Mouse (Mus musculus) midbrain, embryonic 14.5 days (tissue): ENCODE data around the gene Sncb. TPM values are rescaled to one million over a fixed set of nuclear protein-coding genes. Genes with fewer than 3 reads are reported as not detected.

Source experiments
- ATAC-seq: fragments of 200-750 bp; cut with Nextera tagmentation; 2 replicates; pipeline ENCODE4 v1.8.0; 2017; ENCODE audit warnings: moderate number of reproducible peaks, moderate library complexity; ENCODE audit not compliant: low FRiP score, low TSS enrichment
- DNase-seq: peaks from one replicate; pipeline ENCODE4 v3.0.0-alpha.2; 2015
- H3K27ac ChIP-seq: fragments of 300-500 bp; sonication (generic); replicated peaks from 2 replicates; pipeline ENCODE4 v1.5.1; 2014; ENCODE audit warnings: mild to moderate bottlenecking, low read depth, low read length, moderate library complexity
- H3K27me3 ChIP-seq: fragments of 300-500 bp; sonication (generic); 2 replicates; pipeline ENCODE4 v1.6.1; 2014; ENCODE audit warnings: low read length, control low read depth, mixed read lengths; ENCODE audit not compliant: control insufficient read depth, insufficient read depth
- H3K36me3 ChIP-seq: fragments of 300-500 bp; sonication (generic); 2 replicates; pipeline ENCODE4 v1.6.1; 2014; ENCODE audit warnings: low read length, control low read depth; ENCODE audit not compliant: control insufficient read depth, insufficient read depth
- H3K4me1 ChIP-seq: fragments of 300-500 bp; sonication (generic); 2 replicates; pipeline ENCODE4 v1.6.1; 2014; ENCODE audit warnings: mild to moderate bottlenecking, antibody characterized with exemption, low read length, control low read depth; ENCODE audit not compliant: control insufficient read depth, insufficient read depth
- H3K4me2 ChIP-seq: fragments of 300-500 bp; sonication (generic); 2 replicates; pipeline ENCODE4 v1.6.1; 2014; ENCODE audit warnings: mild to moderate bottlenecking, low read length, moderate library complexity
- H3K4me3 ChIP-seq: fragments of 300-500 bp; sonication (generic); replicated peaks from 2 replicates; pipeline ENCODE4 v1.5.1; 2014; ENCODE audit warnings: low read depth, low read length
- H3K9ac ChIP-seq: fragments of 300-500 bp; sonication (generic); replicated peaks from 2 replicates; pipeline ENCODE4 v1.6.1; 2014; ENCODE audit warnings: mild to moderate bottlenecking, low read length, moderate library complexity
- H3K9me3 ChIP-seq: fragments of 300-500 bp; sonication (generic); 2 replicates; pipeline ENCODE4 v1.6.1; 2016; ENCODE audit warnings: low read length, control low read depth, mixed read lengths; ENCODE audit not compliant: control insufficient read depth
- WGBS: fragments of 180-500 bp; shearing (Covaris S2); extraction: QIAGEN DNeasy Blood & Tissue Kit; methylation state at CpG from one replicate; pipeline ENCODE4 v1.1.7; 2014; 5-methylcytosine and 5-hydroxymethylcytosine counted together
- polyA plus RNA-seq: library from polyadenylated mRNA; unstranded; fragments of >200 nt; fragmentation: Nextera tagmentation; extraction: Ambion mirVana; gene quantifications from 2 replicates; pipeline ENCODE4 v1.2.1, GENCODE M21; 2014

The Sncb gene
- polyA plus RNA-seq, 1 experiment from 2014 or later = 37.5 TPM

DNA sequence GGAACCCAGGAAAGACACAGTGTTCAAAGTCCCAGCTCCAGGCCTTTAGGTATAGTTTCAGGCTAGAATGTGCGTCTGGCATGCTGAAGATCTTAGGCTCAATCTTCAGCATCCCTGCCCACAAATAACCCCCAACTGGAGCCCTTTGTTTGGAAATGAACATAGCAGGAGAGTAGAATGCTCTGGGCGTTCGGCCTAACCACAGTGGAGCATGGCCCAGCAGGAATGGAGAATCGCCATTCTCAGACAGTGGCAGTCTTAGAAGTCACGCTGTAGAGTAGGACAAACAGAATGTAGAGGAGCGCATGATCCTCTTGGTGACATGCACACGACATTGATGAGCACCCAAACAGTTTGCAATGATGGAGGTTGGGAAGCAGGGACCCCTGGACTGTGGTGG is 5.5 kb downstream of the Sncb start:
- Histone ChIP-seq H3K27me3 (peaks cover 35% of the 10 kb centered on the region; the same call in 1 of the 2 replicates), H3K4me2 (no peak overlapping the region), H3K9me3 (no peaks in the 10 kb centered on the region), H3K4me1 (peaks cover 30% of the 10 kb centered on the region), H3K36me3 (no peaks in the 10 kb centered on the region), H3K9ac (no peak overlapping the region), H3K4me3 (no peak overlapping the region), H3K27ac (no peak overlapping the region)
- DNase-seq (no peak), ATAC-seq (no peak)
- 70% methylated on average over 7 of the region's 7 CpGs for WGBS

DNA sequence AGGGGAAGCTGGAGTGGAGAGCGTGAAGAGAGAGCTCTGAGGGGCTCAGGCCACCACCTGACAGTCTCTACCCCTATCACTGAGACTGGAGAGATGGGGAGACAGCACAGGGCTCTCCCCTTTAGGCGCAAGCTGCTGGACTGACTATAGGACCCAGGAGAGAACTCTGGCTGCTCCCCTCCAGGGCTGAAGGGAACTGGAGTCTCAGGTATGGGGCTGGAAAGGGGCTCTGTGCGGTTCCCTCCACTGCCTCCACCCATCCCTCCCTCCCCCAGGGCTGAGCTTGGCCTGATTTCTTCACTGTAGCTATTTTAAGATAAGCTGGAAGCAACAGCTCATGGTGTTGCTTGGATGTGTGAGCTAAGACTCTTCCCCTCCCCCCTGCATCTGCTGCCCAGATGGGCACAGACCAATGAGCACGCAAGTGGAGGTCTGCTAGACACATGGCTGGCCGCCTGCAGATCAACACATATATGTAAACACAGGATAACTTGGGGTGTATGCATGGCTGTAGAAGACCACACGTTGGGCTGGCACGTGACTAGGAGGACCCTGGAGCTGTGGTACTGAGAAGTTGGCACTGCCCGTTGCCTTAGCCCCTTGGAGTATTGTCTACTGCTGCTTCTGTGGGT is 6.1 kb downstream of the Sncb start:
- H3K9ac ChIP-seq = no peak overlapping the region
- no peak overlapping the region for H3K4me2 ChIP-seq
- H3K27me3 ChIP-seq = peaks cover 29% of the 10 kb centered on the region; the same call in 1 of the 2 replicates
- H3K9me3 ChIP-seq = no peaks in the 10 kb centered on the region
- H3K27ac ChIP-seq = no peak overlapping the region
- ATAC-seq (no peak), DNase-seq (no peak)
- no peak overlapping the region for H3K4me3 ChIP-seq
- peaks cover 32% of the 10 kb centered on the region for H3K4me1 ChIP-seq
- H3K36me3 ChIP-seq = no peaks in the 10 kb centered on the region
- WGBS = 68% methylated on average over 8 of the region's 8 CpGs

GRCm38 (mm10) chr13:54759496-54759895 is 6.9 kb downstream of the Sncb start:
- peaks cover 22% of the 10 kb centered on the region; the same call in 1 of the 2 replicates for H3K27me3 ChIP-seq
- no peak for DNase-seq
- 2% methylated on average over 7 of the region's 7 CpGs for WGBS
- ATAC-seq = no peak
- peak overlapping the region; percentile 96 for H3K4me2 ChIP-seq
- H3K9ac ChIP-seq = peak overlapping the region; percentile 63; the same call in 1 of the 2 replicates
- H3K36me3 ChIP-seq = no peaks in the 10 kb centered on the region
- 0 out of 2 replicates have a peak overlapping the region, but pooled peaks have one; percentile 43 for H3K4me3 ChIP-seq
- peak overlapping the region; percentile 94; the same call in 1 of the 2 replicates for H3K27ac ChIP-seq
- peaks cover 33% of the 10 kb centered on the region for H3K4me1 ChIP-seq
- H3K9me3 ChIP-seq = no peaks in the 10 kb centered on the region

DNA sequence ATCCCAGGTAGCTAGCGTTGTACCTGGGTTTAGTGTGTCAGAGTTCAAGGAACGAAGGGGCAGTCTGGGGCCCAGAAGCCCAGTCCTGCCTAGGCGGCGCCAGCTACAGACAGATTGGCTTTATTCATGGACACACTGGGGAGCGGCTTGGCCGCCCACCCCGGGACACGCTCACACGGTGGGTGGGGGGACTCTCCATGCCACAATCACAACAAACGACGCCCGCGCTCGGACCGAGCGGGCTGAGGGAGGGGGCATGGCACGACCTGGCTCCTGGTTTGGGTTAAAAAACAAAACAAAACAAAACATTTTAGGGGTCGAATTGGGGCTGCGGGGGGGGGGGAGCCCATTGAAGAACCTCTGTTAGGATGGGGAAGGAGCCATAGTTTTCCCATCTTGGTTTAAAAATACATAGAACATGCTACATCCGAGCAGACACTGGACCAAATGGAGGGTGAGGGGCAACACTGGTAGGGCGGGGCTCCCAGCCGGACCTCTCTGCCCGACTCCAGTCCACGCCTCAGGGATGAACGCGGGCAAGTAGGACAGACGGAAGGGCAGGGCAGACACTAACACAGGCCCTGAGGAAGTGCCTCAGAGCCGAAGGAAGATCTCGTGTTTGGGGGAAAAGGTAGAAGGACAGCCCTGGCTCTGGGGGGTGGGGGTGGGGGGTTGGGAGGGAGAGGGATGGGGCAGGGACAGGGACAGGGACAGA is 7.5 kb downstream of the Sncb start:
- Histone ChIP-seq H3K4me2 (peak overlapping the region; percentile 96), H3K36me3 (no peaks in the 10 kb centered on the region), H3K4me3 (peak overlapping the region; percentile 43), H3K4me1 (peaks cover 38% of the 10 kb centered on the region), H3K9me3 (no peaks in the 10 kb centered on the region), H3K27me3 (peaks cover 16% of the 10 kb centered on the region; the same call in 1 of the 2 replicates), H3K9ac (peak overlapping the region; percentile 63), H3K27ac (peak overlapping the region; percentile 94)
- peak; percentile 42 for ATAC-seq
- DNase-seq = peak; percentile 31
- under 1% methylated on average over 29 of the region's 29 CpGs for WGBS

DNA sequence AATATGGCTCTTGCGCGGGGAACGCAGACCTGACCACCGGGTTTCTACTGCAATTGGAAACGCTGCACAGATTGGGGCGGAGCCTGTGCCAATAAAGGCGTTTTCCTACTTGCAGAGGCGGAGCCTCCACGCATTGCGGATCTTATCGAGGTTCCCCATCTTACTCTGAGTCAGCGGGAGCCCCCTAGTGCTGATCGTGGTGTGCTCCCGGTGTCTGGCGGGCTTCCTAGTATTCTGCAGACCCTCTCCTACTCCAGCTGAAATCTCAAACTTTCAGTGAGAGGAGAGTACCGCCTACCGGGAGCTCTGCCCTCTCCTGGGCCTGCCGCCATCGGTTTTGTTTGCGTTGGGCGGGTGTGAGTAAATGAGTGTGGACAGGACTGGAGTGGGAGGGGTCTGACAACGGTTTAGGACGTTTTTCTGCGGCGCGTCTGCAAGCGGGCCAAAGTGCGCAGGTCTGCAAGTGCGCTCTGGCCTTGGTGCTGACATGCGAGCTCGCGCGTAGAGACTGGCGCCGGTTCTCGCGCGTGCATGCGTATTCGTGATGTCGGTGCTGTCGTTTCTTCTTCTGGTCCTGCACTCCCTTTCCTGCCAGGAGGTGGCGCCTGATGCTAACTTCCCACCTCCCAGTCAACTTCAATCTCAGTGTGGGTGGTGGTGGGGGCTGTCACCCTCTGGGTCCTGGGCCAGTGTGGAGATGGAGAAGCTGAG is 8.2 kb downstream of the Sncb start:
- peak overlapping the region; percentile 43 for H3K4me3 ChIP-seq
- ATAC-seq (peak; percentile 81), DNase-seq (peak; percentile 96)
- no peaks in the 10 kb centered on the region for H3K9me3 ChIP-seq
- H3K9ac ChIP-seq = peak overlapping the region; percentile 63
- peak overlapping the region; percentile 96 for H3K4me2 ChIP-seq
- WGBS = under 1% methylated on average over 43 of the region's 43 CpGs
- peaks cover 38% of the 10 kb centered on the region for H3K4me1 ChIP-seq
- no peaks in the 10 kb centered on the region for H3K36me3 ChIP-seq
- peaks cover 9% of the 10 kb centered on the region; the same call in 1 of the 2 replicates for H3K27me3 ChIP-seq
- peak overlapping the region; percentile 94 for H3K27ac ChIP-seq

DNA sequence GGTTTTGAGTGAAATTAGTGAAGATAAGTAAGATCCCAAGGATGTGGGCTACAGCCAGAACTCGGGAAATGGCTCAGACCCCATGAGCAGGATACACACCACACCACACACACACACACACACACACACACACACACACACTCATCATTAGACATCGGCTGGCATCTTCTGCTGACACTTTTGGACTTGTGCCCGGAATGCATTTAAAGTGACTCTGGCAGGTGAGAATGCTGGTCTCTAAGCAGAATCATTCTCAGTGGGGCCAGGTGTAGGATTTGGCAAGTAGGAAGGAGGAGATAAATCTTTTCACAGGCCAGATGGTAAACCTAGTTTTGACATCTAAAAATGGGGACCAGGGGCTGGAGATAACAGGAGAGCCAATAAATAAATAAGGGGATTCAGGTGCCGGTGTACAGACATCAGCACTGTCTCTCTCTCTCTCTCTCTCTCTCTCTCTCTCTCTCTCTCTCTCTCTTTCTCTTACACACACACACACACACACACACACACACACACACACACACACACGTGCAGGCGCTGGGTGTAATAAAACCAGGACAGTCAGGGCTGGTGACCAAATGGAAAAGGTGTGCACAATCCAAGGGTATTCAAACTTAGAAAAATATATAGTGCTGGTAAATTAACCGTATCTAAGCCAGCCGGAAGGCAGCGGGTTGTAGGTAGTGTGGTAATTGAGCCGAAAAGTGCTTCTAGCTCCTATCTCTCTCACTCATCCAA is 9.1 kb downstream of the Sncb start:
- H3K9ac ChIP-seq = peak overlapping the region; percentile 54
- DNase-seq (peak; percentile 39), ATAC-seq (no peak)
- H3K36me3 ChIP-seq = no peaks in the 10 kb centered on the region
- 0 out of 2 replicates have a peak, but pooled peaks cover 5% of the 10 kb centered on the region for H3K27me3 ChIP-seq
- H3K4me3 ChIP-seq = peak overlapping the region; percentile 43
- peak overlapping the region; percentile 94 for H3K27ac ChIP-seq
- 32% methylated on average over 10 of the region's 10 CpGs for WGBS
- H3K4me2 ChIP-seq = peak overlapping the region; percentile 96
- peaks cover 41% of the 10 kb centered on the region for H3K4me1 ChIP-seq
- no peaks in the 10 kb centered on the region for H3K9me3 ChIP-seq

DNA sequence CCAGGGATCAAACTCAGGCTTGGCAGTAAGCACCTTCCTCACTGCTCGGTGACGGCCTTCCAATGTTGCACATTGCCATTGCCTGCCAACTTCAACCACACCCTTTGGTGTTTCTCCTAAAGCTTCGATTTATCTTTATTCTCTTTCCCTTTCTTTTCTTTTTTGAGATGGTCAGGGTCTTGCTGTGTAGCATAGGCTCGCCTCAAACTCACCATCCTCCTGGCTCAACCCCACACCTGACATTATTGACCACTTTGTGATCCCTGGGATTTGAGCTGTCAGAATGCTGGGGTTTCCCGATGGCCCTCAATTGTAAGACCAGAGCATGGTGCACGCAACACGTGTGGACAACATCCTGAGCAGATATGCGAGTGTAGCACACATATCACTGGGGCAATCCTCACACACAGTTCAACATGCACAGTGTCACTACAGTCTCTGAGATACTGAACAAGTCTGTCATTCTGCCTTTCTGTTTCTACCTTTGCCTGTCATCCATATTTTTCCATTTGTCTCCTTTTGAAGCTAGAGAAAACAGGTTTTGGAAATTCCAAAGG is 10.2 kb downstream of the Sncb start:
- Histone ChIP-seq H3K27ac (no peak overlapping the region), H3K4me2 (no peak overlapping the region), H3K36me3 (no peaks in the 10 kb centered on the region), H3K4me1 (peaks cover 41% of the 10 kb centered on the region), H3K9ac (no peak overlapping the region), H3K4me3 (no peak overlapping the region), H3K27me3 (0 out of 2 replicates have a peak, but pooled peaks cover 11% of the 10 kb centered on the region), H3K9me3 (no peaks in the 10 kb centered on the region)
- 91% methylated on average over 8 of the region's 8 CpGs for WGBS
- no peak for ATAC-seq
- no peak for DNase-seq
